Mouse (Mus musculus) monocyte, adult 2 months (primary cell): ENCODE measurements around the gene Ncdn.

ENCODE experiments used
- DNase-seq, 2 experiments: peaks; one replicate each; pipeline ENCODE4 v3.0.0; 2022; ENCODE audit warnings: low spot score in 2 of 2, low read depth in 1 of 2

The Ncdn gene

DNA sequence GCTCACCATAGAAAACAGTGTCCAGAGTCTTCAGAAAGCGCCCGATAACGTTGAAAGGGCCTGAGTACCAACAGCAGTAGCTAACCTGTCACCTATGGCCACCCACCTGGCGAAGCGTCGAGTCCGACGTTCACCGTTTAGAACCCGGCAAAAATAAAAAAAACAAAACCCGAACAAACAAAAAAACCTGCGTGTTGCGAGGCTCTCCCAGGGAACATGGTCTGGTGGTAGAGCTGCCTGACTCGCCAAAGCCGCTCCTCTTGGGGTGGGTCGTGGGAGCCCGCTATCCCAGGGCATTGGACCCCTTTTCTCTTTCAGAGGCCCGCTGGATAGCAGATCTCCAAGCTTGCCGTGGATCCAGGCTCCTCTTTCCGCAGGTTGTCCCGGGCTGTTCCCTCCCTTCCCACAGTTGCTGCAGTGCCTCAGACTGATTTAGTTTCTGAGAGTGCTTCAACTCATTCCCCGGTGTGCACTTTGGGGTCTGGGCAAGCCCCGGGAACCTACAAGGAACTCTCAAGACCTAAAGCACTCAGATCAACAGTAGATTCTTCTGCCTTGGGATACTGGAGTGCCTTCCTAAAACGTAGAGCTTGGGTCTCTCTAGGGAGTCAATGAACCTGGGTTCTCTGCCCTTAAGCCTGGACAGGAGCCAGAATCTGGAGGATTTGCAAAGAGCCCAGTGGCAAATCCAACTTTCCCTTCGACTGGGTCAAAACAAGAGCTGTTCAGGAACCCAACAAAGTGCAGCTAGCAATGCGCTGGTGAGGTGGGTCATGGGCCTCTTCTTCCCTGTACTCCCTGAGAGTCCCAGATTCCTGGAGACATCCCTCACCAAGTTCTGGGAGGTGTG, 20.5 kb downstream of the Ncdn start:
- no peak for DNase-seq

- no peak for DNase-seq
Observed at GRCm38 (mm10) chr4:126732111-126732510, 21.1 kb downstream of the Ncdn start.

DNA sequence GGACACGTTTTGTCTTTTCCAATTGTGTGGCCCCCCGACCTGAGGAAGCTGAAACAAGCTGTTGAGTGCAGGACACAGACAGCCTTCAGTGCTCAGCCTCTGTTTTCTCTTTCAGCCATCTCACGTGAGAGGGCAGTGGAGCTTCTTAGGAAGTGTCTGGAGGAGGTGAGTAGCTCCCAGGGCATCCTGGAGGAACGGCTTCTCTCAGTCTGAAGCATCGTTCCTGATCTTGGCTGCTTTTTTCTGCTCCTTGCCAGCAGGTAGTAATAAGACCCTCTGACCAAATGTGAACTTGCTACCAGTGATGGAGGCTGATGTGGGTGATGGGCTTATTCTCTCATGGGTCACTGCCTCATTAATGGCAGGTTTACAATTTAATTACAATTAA, 45.8 kb downstream of the Ncdn start:
- DNase-seq: no peak

DNA sequence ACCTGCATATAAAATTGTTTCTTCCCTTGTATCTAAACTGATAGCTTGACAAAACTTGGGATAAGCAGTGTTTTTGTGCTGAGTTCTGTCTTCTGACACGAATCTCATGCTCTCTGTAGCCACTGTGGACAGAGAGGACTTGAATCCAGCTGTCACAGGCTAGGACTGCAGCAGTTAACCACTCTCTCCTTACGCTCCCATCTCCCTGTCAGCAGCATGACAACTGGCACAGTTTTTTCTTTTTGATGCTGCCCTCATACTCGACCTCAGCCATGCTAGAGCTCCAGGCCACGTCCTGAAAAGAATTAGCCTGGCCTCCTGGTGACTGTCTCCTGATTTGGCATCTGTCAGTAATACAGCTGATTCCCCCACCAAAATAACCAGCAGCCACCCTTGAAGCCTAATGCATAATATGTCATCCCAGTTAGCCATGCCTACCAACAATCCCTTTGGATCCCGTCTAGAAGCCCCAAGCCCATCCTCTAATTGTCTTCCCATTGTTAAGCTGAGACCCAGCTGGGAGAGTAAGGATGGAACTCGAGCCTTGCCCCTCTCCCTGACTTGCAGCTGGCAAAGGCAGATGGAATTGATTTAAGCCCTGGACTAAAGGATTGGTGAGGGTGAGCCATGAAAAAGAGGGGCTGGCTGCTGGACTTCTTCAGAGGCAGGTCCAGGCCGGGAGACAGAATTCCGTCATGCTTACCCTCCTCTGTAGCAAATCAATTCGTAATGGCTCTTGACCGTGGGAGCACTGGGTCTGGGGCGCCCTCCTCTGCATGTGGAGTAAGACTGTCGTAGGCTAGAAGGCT, 46.4 kb downstream of the Ncdn start:
- no peak for DNase-seq

GRCm38 (mm10) chr4:126696908-126697307, 56.3 kb downstream of the Ncdn start:
- DNase-seq: no peak
